Mouse (Mus musculus): ENCODE results near the gene Adam10. TPM values are rescaled to one million over a fixed set of nuclear protein-coding genes. Genes with fewer than 3 reads are reported as not detected.

Adam10 gene
- polyA plus RNA-seq, 2 experiments: 37.2 to 55.2 TPM

- TF ChIP-seq CTCF (IDR thresholded peaks at IDR 0.05; ENCODE audit: low read depth) (no peak), EP300 (IDR thresholded peaks at IDR 0.05; ENCODE audit: low read depth) (peak; percentile 6; the same call in 1 of the 2 replicates)
- whole genome bisulfite sequencing (ENCODE audit: insufficient replicate concordance): under 1% methylated on average over 101 of the region's 103 CpGs
- H3K9ac ChIP-seq (replicated peaks): peak overlapping the region; percentile 95
- H3K4me3 ChIP-seq (ENCODE audit: insufficient read depth in 1 of 2, low read depth in 2 of 2, low read length in 2 of 2): peak overlapping the region; percentile 84 to 85
- ATAC-seq (ENCODE audit: insufficient read depth): peak; percentile 42
- H3K4me2 ChIP-seq (ENCODE audit: low read depth): peak overlapping the region; percentile 86
- DNase-seq (ENCODE audit: low read depth in 3 of 3, low spot score in 3 of 3): peak in 1 of 3 experiments; percentile 58
- H3K9me3 ChIP-seq (ENCODE audit: control insufficient read depth, low read length): no peaks in the 10 kb centered on the region
- no peaks in the 10 kb centered on the region; the same call in 1 of the 2 replicates for H3K36me3 ChIP-seq (replicated peaks; ENCODE audit: control insufficient read depth, insufficient read depth, low read depth)
- peaks cover 27 to 34% of the 10 kb centered on the region in 2 experiments for H3K4me1 ChIP-seq (replicated peaks; ENCODE audit: control insufficient read depth in 2 of 2, insufficient read depth in 2 of 2, low read length in 1 of 2)
- no peaks in the 10 kb centered on the region for H3K27me3 ChIP-seq (ENCODE audit: control insufficient read depth, insufficient read depth, low read length)
- H3K27ac ChIP-seq: peak overlapping the region; percentile 70
Measured at GRCm38 (mm10) chr9:70679132-70680091, 615 bp downstream of the Adam10 start.

DNA sequence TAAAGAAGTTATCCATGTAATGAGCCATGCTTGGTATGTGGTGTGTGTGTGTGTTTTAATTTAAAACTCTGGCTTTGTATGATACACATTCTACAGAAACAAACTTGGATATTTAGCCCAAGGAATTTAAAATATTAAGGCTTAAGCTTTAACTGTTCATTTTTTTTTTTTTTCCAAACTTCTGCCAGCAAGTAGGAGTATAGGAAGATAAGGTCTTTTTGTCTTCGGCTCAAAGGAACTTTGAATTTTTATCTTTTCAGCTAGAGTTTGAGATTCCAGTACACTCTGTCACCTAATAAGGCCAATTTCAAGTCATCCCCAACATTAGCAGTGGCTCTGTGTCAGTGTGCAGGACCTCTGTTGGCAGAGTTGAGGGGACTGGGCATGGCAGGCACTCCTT lies 3.4 kb downstream of the Adam10 start:
- ATAC-seq (ENCODE audit: insufficient read depth): no peak
- peak overlapping the region; percentile 86 for H3K4me2 ChIP-seq (ENCODE audit: low read depth)
- no peaks in the 10 kb centered on the region for H3K27me3 ChIP-seq (ENCODE audit: control insufficient read depth, insufficient read depth, low read length)
- 17% methylated on average over 1 of the region's 1 CpGs for WGBS (ENCODE audit: insufficient replicate concordance)
- no peak for DNase-seq (ENCODE audit: low read depth in 3 of 3, low spot score in 3 of 3)
- peak overlapping the region; percentile 41 to 84; a peak in 3 of 4 replicates for H3K4me3 ChIP-seq (ENCODE audit: insufficient read depth in 1 of 2, low read depth in 2 of 2, low read length in 2 of 2)
- H3K9me3 ChIP-seq (ENCODE audit: control insufficient read depth, low read length): no peaks in the 10 kb centered on the region
- H3K4me1 ChIP-seq (replicated peaks; ENCODE audit: control insufficient read depth in 2 of 2, insufficient read depth in 2 of 2, low read length in 1 of 2): peaks cover 24 to 45% of the 10 kb centered on the region in 2 experiments
- TF ChIP-seq CTCF (IDR thresholded peaks at IDR 0.05; ENCODE audit: low read depth): no peak
- no peak for TF ChIP-seq EP300 (IDR thresholded peaks at IDR 0.05; ENCODE audit: low read depth)
- H3K9ac ChIP-seq (replicated peaks): peak overlapping the region; percentile 95
- no peak overlapping the region for H3K27ac ChIP-seq
- no peaks in the 10 kb centered on the region; the same call in 1 of the 2 replicates for H3K36me3 ChIP-seq (replicated peaks; ENCODE audit: control insufficient read depth, insufficient read depth, low read depth)

DNA sequence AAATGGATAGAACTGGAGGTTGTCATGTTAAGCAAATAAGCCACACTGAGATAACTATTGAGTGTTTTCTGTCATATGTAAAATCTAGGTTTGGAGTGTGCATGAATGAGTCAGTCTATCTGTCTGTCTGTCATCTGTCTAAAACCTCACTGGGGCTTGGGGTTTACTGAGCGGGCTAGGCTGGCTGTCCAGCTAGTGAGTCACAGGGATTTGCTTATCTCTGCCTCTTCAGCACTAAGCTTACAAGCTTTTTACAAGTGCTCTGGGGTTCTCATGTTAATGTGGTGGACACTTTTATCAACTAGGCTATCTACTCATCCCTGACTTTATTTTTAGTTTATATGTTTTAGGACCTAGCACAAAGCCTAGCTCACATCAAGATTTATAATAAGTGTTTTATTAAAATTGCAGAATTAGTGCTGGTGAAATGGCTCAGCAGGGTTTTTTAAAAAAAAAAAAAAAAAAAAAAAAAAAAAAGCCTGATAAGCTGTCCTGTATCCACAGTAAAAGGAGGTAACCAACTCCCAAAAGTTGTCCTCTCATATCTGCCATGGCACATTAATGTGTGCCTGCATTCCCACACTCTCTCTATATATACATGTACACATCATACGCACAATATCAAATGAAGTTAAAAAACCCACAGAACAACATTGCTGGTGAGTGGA lies 9.6 kb downstream of the Adam10 start:
- H3K27me3 ChIP-seq (ENCODE audit: control insufficient read depth, insufficient read depth, low read length): no peaks in the 10 kb centered on the region
- no peak overlapping the region; the same call in 1 of the 2 replicates for H3K4me2 ChIP-seq (ENCODE audit: low read depth)
- ATAC-seq (ENCODE audit: insufficient read depth): peak; percentile 58; the same call in 1 of the 2 replicates
- no peak for DNase-seq (ENCODE audit: low read depth in 3 of 3, low spot score in 3 of 3)
- H3K9me3 ChIP-seq (ENCODE audit: control insufficient read depth, low read length): no peaks in the 10 kb centered on the region
- no peak overlapping the region for H3K9ac ChIP-seq (replicated peaks)
- TF ChIP-seq CTCF (IDR thresholded peaks at IDR 0.05; ENCODE audit: low read depth) (no peak), EP300 (IDR thresholded peaks at IDR 0.05; ENCODE audit: low read depth) (no peak)
- H3K4me1 ChIP-seq (replicated peaks; ENCODE audit: control insufficient read depth in 2 of 2, insufficient read depth in 2 of 2, low read length in 1 of 2): peaks cover 38 to 58% of the 10 kb centered on the region in 2 experiments
- no peak overlapping the region for H3K4me3 ChIP-seq (ENCODE audit: insufficient read depth in 1 of 2, low read depth in 2 of 2, low read length in 2 of 2)
- WGBS (ENCODE audit: insufficient replicate concordance): 47% methylated on average over 2 of the region's 2 CpGs
- H3K27ac ChIP-seq: peak overlapping the region; percentile 42
- H3K36me3 ChIP-seq (replicated peaks; ENCODE audit: control insufficient read depth, insufficient read depth, low read depth): no peaks in the 10 kb centered on the region

- ATAC-seq (ENCODE audit: insufficient read depth) (no peak), DNase-seq (ENCODE audit: low read depth in 3 of 3, low spot score in 3 of 3) (no peak)
- no peaks in the 10 kb centered on the region for H3K36me3 ChIP-seq (replicated peaks; ENCODE audit: control insufficient read depth, insufficient read depth, low read depth)
- no peak overlapping the region for H3K4me3 ChIP-seq (ENCODE audit: insufficient read depth in 1 of 2, low read depth in 2 of 2, low read length in 2 of 2)
- 54% methylated on average over 3 of the region's 3 CpGs for WGBS (ENCODE audit: insufficient replicate concordance)
- TF ChIP-seq EP300 (IDR thresholded peaks at IDR 0.05; ENCODE audit: low read depth) (no peak), CTCF (IDR thresholded peaks at IDR 0.05; ENCODE audit: low read depth) (no peak)
- H3K27ac ChIP-seq: no peak overlapping the region
- H3K4me2 ChIP-seq (ENCODE audit: low read depth): peak overlapping the region; percentile 46
- H3K27me3 ChIP-seq (ENCODE audit: control insufficient read depth, insufficient read depth, low read length): no peaks in the 10 kb centered on the region
- no peaks in the 10 kb centered on the region for H3K9me3 ChIP-seq (ENCODE audit: control insufficient read depth, low read length)
- H3K9ac ChIP-seq (replicated peaks): no peak overlapping the region
- peaks cover 38 to 63% of the 10 kb centered on the region in 2 experiments for H3K4me1 ChIP-seq (replicated peaks; ENCODE audit: control insufficient read depth in 2 of 2, insufficient read depth in 2 of 2, low read length in 1 of 2)
Measured at GRCm38 (mm10) chr9:70689926-70690325, 11.1 kb downstream of the Adam10 start.

GRCm38 (mm10) chr9:70690579-70690978 lies 11.8 kb downstream of the Adam10 start:
- DNase-seq (ENCODE audit: low read depth in 3 of 3, low spot score in 3 of 3) (peak in 2 of 3 experiments; percentile 57 to 63), ATAC-seq (ENCODE audit: insufficient read depth) (no peak)
- H3K27me3 ChIP-seq (ENCODE audit: control insufficient read depth, insufficient read depth, low read length): no peaks in the 10 kb centered on the region
- H3K4me3 ChIP-seq (ENCODE audit: insufficient read depth in 1 of 2, low read depth in 2 of 2, low read length in 2 of 2): no peak overlapping the region
- no peak overlapping the region for H3K27ac ChIP-seq
- no peak overlapping the region for H3K4me2 ChIP-seq (ENCODE audit: low read depth)
- H3K4me1 ChIP-seq (replicated peaks; ENCODE audit: control insufficient read depth in 2 of 2, insufficient read depth in 2 of 2, low read length in 1 of 2): peaks cover 42 to 62% of the 10 kb centered on the region in 2 experiments
- no peaks in the 10 kb centered on the region for H3K9me3 ChIP-seq (ENCODE audit: control insufficient read depth, low read length)
- TF ChIP-seq CTCF (IDR thresholded peaks at IDR 0.05; ENCODE audit: low read depth) (no peak), EP300 (IDR thresholded peaks at IDR 0.05; ENCODE audit: low read depth) (peak; percentile 73)
- H3K9ac ChIP-seq (replicated peaks): no peak overlapping the region
- H3K36me3 ChIP-seq (replicated peaks; ENCODE audit: control insufficient read depth, insufficient read depth, low read depth): no peaks in the 10 kb centered on the region

Data from liver, embryonic 14.5 days (tissue).